Mouse (Mus musculus) E14TG2a.4 (cell line): Measurements from ENCODE around the gene Slf2.

Experiments used
- CTCF ChIP-seq: conservative IDR thresholded peaks from 2 replicates; pipeline ENCODE4 v1.5.1; 2014; ENCODE audit warnings: low read length
- POU5F1 ChIP-seq: IDR thresholded peaks from 2 replicates; pipeline ENCODE4 v1.6.1; 2014; ENCODE audit warnings: low read length, borderline replicate concordance

DNA sequence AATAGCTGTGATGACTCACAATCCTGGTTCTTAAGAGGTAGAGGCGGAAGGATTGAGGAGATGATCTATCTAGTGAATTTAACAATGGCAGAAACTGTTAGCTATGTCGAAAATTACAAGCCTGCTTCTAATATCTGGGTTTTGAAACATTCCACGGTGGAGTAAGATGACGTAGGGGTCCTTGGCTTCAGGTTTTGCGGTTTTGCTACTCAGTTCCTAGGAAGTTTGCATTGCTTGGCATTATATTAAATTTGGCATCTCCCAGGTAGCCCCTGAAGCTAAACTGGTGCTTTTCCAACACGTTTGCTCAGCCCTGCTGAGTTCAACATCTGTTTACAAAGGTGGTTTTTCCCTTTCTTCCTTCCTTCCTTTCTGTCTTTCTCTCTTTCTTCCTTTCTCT, 4.2 kb upstream of the Slf2 start:
- TF ChIP-seq CTCF (no peak), POU5F1 (no peak)
